Mouse (Mus musculus): Measurements from ENCODE around the gene Fndc4. TPM values are rescaled to one million over a fixed set of nuclear protein-coding genes. Genes with fewer than 3 reads are reported as not detected.

Gene Fndc4
- polyA plus RNA-seq (2015; fragmentation: Nextera tagmentation; extraction: Ambion mirVana): 28.7 and 34.5 TPM in 2 replicates

GRCm38 (mm10) chr5:31295606-31296141 is at the start of gene Fndc4:
Fndc4 (minus strand) TSS chr5:31296080.
- H3K27me3 ChIP-seq (ENCODE audit: control insufficient read depth, insufficient read depth, low read depth, low read length): no peaks in the 10 kb centered on the region; the same call in 1 of the 2 replicates
- ATAC-seq (ENCODE audit: low read depth): peak; percentile 72
- H3K36me3 ChIP-seq (ENCODE audit: control insufficient read depth, insufficient read depth, low read length): no peaks in the 10 kb centered on the region
- peaks cover 13% of the 10 kb centered on the region for H3K4me1 ChIP-seq (replicated peaks; ENCODE audit: control insufficient read depth, insufficient read depth, low read length)
- H3K4me2 ChIP-seq (ENCODE audit: low read depth, low read length): peak within 1 kb of the TSS; percentile 96
- H3K9ac ChIP-seq (ENCODE audit: low read length): peak within 1 kb of the TSS; percentile 88
- H3K4me3 ChIP-seq (ENCODE audit: low read length): peak within 1 kb of the TSS; percentile 79
- peak within 1 kb of the TSS; percentile 27; the same call in 1 of the 2 replicates for H3K27ac ChIP-seq (ENCODE audit: low read length)
- no peaks in the 10 kb centered on the region for H3K9me3 ChIP-seq (ENCODE audit: control insufficient read depth, low read length)
- under 1% methylated on average over 38 of the region's 46 CpGs for WGBS

- Histone ChIP-seq H3K27me3 (ENCODE audit: control insufficient read depth, insufficient read depth, low read depth, low read length) (no peaks in the 10 kb centered on the region), H3K36me3 (ENCODE audit: control insufficient read depth, insufficient read depth, low read length) (no peaks in the 10 kb centered on the region), H3K9ac (ENCODE audit: low read length) (no peak overlapping the region), H3K4me2 (ENCODE audit: low read depth, low read length) (no peak overlapping the region), H3K27ac (ENCODE audit: low read length) (no peak overlapping the region), H3K4me1 (replicated peaks; ENCODE audit: control insufficient read depth, insufficient read depth, low read length) (no peaks in the 10 kb centered on the region), H3K9me3 (ENCODE audit: control insufficient read depth, low read length) (no peaks in the 10 kb centered on the region; the same call in 1 of the 2 replicates), H3K4me3 (ENCODE audit: low read length) (no peak overlapping the region)
- no peak for ATAC-seq (ENCODE audit: low read depth)
- 32% methylated on average over 7 of the region's 7 CpGs for WGBS
These were observed 32.4 kb upstream of the Fndc4 start for GRCm38 (mm10) chr5:31328255-31328654.

DNA sequence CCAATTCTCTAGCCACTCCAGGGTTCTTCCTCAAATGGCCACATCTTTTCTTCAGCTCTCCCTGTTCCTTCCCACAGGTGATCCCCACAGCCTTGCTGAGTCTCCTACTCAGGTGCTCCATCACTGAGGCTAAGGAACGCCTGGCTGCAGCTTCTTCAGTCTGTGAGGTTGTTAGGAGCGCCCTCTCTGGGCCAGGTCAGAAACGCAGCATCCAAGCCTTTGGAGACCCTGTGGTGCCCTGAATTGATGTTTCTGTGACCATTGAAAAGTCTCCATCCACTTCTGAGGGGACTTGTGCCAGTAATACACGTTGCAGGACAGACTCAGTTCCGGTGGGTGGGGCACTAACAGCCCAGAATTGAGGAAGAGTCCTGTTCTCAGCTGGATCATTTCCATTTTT is 31.0 kb upstream of the Fndc4 start:
- Histone ChIP-seq H3K4me2 (ENCODE audit: low read depth, low read length) (no peak overlapping the region), H3K4me1 (replicated peaks; ENCODE audit: control insufficient read depth, insufficient read depth, low read length) (no peaks in the 10 kb centered on the region), H3K27me3 (ENCODE audit: control insufficient read depth, insufficient read depth, low read depth, low read length) (no peaks in the 10 kb centered on the region), H3K4me3 (ENCODE audit: low read length) (no peak overlapping the region), H3K9me3 (ENCODE audit: control insufficient read depth, low read length) (no peaks in the 10 kb centered on the region), H3K27ac (ENCODE audit: low read length) (no peak overlapping the region), H3K9ac (ENCODE audit: low read length) (no peak overlapping the region), H3K36me3 (ENCODE audit: control insufficient read depth, insufficient read depth, low read length) (no peaks in the 10 kb centered on the region)
- WGBS: 19% methylated on average over 5 of the region's 5 CpGs
- no peak for ATAC-seq (ENCODE audit: low read depth)

- 50% methylated on average over 3 of the region's 3 CpGs for WGBS
- Histone ChIP-seq H3K4me3 (ENCODE audit: low read length) (no peak overlapping the region), H3K27ac (ENCODE audit: low read length) (no peak overlapping the region), H3K36me3 (ENCODE audit: control insufficient read depth, insufficient read depth, low read length) (no peaks in the 10 kb centered on the region), H3K9ac (ENCODE audit: low read length) (no peak overlapping the region), H3K9me3 (ENCODE audit: control insufficient read depth, low read length) (no peaks in the 10 kb centered on the region), H3K27me3 (ENCODE audit: control insufficient read depth, insufficient read depth, low read depth, low read length) (no peaks in the 10 kb centered on the region), H3K4me1 (replicated peaks; ENCODE audit: control insufficient read depth, insufficient read depth, low read length) (no peaks in the 10 kb centered on the region), H3K4me2 (ENCODE audit: low read depth, low read length) (no peak overlapping the region)
- ATAC-seq (ENCODE audit: low read depth): no peak
These were observed 28.2 kb upstream of the Fndc4 start for GRCm38 (mm10) chr5:31324085-31324484.

DNA sequence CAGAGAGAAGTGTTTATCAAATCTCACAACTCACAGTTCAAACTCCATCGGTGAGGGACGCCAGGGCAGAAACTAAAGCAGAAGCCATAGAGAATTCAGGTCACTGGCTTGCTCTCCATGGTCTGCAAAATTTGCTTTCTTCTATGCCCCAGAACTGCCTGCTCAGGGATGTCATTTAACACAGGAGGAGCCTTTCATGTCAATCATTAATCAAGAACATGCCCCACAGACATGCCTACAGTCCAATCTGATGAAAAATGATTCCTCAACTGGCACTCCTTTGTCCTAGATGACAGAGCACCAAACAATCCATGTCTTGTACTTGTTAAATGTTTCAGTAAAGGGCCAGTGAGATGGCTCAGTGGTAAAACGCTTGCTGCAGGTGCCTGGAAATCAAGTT is 26.9 kb upstream of the Fndc4 start:
- no peak overlapping the region for H3K4me2 ChIP-seq (ENCODE audit: low read depth, low read length)
- H3K9me3 ChIP-seq (ENCODE audit: control insufficient read depth, low read length): no peaks in the 10 kb centered on the region
- H3K4me1 ChIP-seq (replicated peaks; ENCODE audit: control insufficient read depth, insufficient read depth, low read length): no peaks in the 10 kb centered on the region
- 82% methylated on average over 3 of the region's 3 CpGs for WGBS
- no peak overlapping the region for H3K27ac ChIP-seq (ENCODE audit: low read length)
- H3K27me3 ChIP-seq (ENCODE audit: control insufficient read depth, insufficient read depth, low read depth, low read length): no peaks in the 10 kb centered on the region
- H3K4me3 ChIP-seq (ENCODE audit: low read length): no peak overlapping the region
- no peak for ATAC-seq (ENCODE audit: low read depth)
- no peaks in the 10 kb centered on the region for H3K36me3 ChIP-seq (ENCODE audit: control insufficient read depth, insufficient read depth, low read length)
- no peak overlapping the region for H3K9ac ChIP-seq (ENCODE audit: low read length)

DNA sequence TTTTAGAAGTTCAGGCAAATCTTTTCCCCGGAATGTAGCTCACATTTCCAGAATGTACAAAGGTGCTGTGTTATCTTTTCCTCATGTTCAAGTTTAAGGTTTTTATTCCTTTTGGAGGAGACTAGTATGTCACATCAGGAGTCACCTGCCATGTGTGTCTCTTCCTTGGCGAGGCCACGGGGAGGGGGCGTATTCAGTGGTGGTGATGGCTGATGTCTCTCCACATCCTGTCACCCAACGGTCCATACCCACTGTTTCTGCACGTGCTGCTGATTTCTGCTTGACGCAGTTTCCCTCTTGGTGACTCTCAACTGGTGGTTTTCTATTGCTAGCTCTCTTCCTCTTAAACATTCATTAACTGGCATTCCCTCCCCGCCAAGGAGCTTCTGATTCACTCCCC is 16.9 kb upstream of the Fndc4 start:
- Histone ChIP-seq H3K4me1 (replicated peaks; ENCODE audit: control insufficient read depth, insufficient read depth, low read length) (no peaks in the 10 kb centered on the region), H3K27me3 (ENCODE audit: control insufficient read depth, insufficient read depth, low read depth, low read length) (no peaks in the 10 kb centered on the region), H3K36me3 (ENCODE audit: control insufficient read depth, insufficient read depth, low read length) (no peaks in the 10 kb centered on the region), H3K4me3 (ENCODE audit: low read length) (no peak overlapping the region), H3K9me3 (ENCODE audit: control insufficient read depth, low read length) (no peaks in the 10 kb centered on the region), H3K4me2 (ENCODE audit: low read depth, low read length) (no peak overlapping the region), H3K27ac (ENCODE audit: low read length) (no peak overlapping the region), H3K9ac (ENCODE audit: low read length) (no peak overlapping the region)
- 69% methylated on average over 8 of the region's 8 CpGs for WGBS
- no peak for ATAC-seq (ENCODE audit: low read depth)

DNA sequence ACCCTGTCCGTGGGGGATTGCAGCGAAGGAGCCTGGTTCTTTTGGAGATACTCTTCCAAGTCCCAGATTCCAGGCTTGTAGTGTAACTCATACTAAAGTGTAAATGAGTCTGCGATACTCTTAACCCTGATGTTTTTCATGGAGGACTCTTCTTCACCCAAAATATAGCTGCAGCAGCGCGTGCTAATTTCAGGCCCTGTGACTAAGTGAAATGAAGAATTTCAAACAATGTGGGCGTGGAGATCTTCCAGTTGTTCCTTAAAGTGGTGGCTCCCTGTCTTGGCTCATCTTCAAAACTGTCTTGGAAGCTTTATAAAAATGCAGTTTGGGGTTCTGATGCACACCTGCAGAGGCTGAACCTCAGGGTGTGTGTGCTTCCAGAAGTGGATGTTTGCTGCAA is 7.2 kb upstream of the Fndc4 start:
- H3K9me3 ChIP-seq (ENCODE audit: control insufficient read depth, low read length): no peaks in the 10 kb centered on the region
- no peaks in the 10 kb centered on the region for H3K4me1 ChIP-seq (replicated peaks; ENCODE audit: control insufficient read depth, insufficient read depth, low read length)
- no peak overlapping the region for H3K27ac ChIP-seq (ENCODE audit: low read length)
- H3K4me3 ChIP-seq (ENCODE audit: low read length): no peak overlapping the region
- H3K27me3 ChIP-seq (ENCODE audit: control insufficient read depth, insufficient read depth, low read depth, low read length): no peaks in the 10 kb centered on the region; the same call in 1 of the 2 replicates
- no peak overlapping the region for H3K4me2 ChIP-seq (ENCODE audit: low read depth, low read length)
- H3K36me3 ChIP-seq (ENCODE audit: control insufficient read depth, insufficient read depth, low read length): no peaks in the 10 kb centered on the region
- 85% methylated on average over 6 of the region's 6 CpGs for WGBS
- no peak overlapping the region for H3K9ac ChIP-seq (ENCODE audit: low read length)
- ATAC-seq (ENCODE audit: low read depth): no peak

GRCm38 (mm10) chr5:31301866-31302265 is 6.0 kb upstream of the Fndc4 start:
- ATAC-seq (ENCODE audit: low read depth): no peak
- Histone ChIP-seq H3K4me3 (ENCODE audit: low read length) (no peak overlapping the region), H3K4me2 (ENCODE audit: low read depth, low read length) (no peak overlapping the region), H3K9me3 (ENCODE audit: control insufficient read depth, low read length) (no peaks in the 10 kb centered on the region), H3K4me1 (replicated peaks; ENCODE audit: control insufficient read depth, insufficient read depth, low read length) (no peaks in the 10 kb centered on the region), H3K27ac (ENCODE audit: low read length) (no peak overlapping the region), H3K27me3 (ENCODE audit: control insufficient read depth, insufficient read depth, low read depth, low read length) (no peaks in the 10 kb centered on the region; the same call in 1 of the 2 replicates), H3K36me3 (ENCODE audit: control insufficient read depth, insufficient read depth, low read length) (no peaks in the 10 kb centered on the region), H3K9ac (ENCODE audit: low read length) (no peak overlapping the region)
- WGBS: 68% methylated on average over 7 of the region's 8 CpGs

DNA sequence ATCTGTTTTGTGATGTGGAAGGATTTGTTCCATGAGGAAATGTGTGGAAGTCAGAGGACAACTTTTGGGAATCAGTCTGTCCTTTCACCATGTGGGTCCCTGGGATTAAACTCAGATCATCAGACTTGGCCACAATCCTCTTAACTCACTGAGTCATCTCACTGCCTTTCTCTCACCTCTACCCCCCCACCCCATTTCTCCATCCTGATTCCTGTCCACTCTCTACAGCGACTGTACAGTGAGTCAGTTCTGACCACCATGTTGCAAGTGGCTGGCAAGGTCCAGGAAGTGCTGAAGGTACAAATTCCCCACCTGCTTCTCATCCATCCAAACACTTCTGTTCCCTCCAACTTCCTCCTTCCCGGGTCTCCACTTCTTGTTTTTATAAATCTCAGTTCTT is 2.6 kb upstream of the Fndc4 start:
- H3K9ac ChIP-seq (ENCODE audit: low read length): no peak overlapping the region
- no peak for ATAC-seq (ENCODE audit: low read depth)
- no peaks in the 10 kb centered on the region for H3K36me3 ChIP-seq (ENCODE audit: control insufficient read depth, insufficient read depth, low read length)
- H3K27me3 ChIP-seq (ENCODE audit: control insufficient read depth, insufficient read depth, low read depth, low read length): no peaks in the 10 kb centered on the region; the same call in 1 of the 2 replicates
- no peak overlapping the region for H3K27ac ChIP-seq (ENCODE audit: low read length)
- no peaks in the 10 kb centered on the region for H3K9me3 ChIP-seq (ENCODE audit: control insufficient read depth, low read length)
- peaks cover 8% of the 10 kb centered on the region for H3K4me1 ChIP-seq (replicated peaks; ENCODE audit: control insufficient read depth, insufficient read depth, low read length)
- no peak overlapping the region for H3K4me3 ChIP-seq (ENCODE audit: low read length)
- no peak overlapping the region for H3K4me2 ChIP-seq (ENCODE audit: low read depth, low read length)
- 30% methylated on average over 2 of the region's 2 CpGs for WGBS

GRCm38 (mm10) chr5:31297981-31298380 is 2.1 kb upstream of the Fndc4 start:
- 69% methylated on average over 3 of the region's 3 CpGs for WGBS
- H3K9ac ChIP-seq (ENCODE audit: low read length): no peak overlapping the region
- no peak overlapping the region for H3K4me3 ChIP-seq (ENCODE audit: low read length)
- H3K4me1 ChIP-seq (replicated peaks; ENCODE audit: control insufficient read depth, insufficient read depth, low read length): peaks cover 8% of the 10 kb centered on the region
- H3K36me3 ChIP-seq (ENCODE audit: control insufficient read depth, insufficient read depth, low read length): no peaks in the 10 kb centered on the region
- H3K27ac ChIP-seq (ENCODE audit: low read length): no peak overlapping the region
- no peak for ATAC-seq (ENCODE audit: low read depth)
- H3K9me3 ChIP-seq (ENCODE audit: control insufficient read depth, low read length): no peaks in the 10 kb centered on the region
- H3K4me2 ChIP-seq (ENCODE audit: low read depth, low read length): no peak overlapping the region
- no peaks in the 10 kb centered on the region; the same call in 1 of the 2 replicates for H3K27me3 ChIP-seq (ENCODE audit: control insufficient read depth, insufficient read depth, low read depth, low read length)
